Mouse (Mus musculus): Measurements from ENCODE around the gene Irf7. TPM values are rescaled to one million over a fixed set of nuclear protein-coding genes. Genes with fewer than 3 reads are reported as not detected.

The Irf7 gene
- total and polyA plus RNA-seq, 3 experiments: 7.7 to 26.2 (median 10.5) TPM

- H3K36me3 ChIP-seq (replicated peaks in 1 of 2; ENCODE audit: control insufficient read depth in 1 of 2, insufficient read depth in 1 of 2, low read length in 1 of 2): peaks cover 62 to 91% of the 10 kb centered on the region in 2 experiments
These were observed 48.1 kb upstream of the Irf7 start for GRCm38 (mm10) chr7:141314416-141314815.

GRCm38 (mm10) chr7:141304537-141304936, 38.3 kb upstream of the Irf7 start:
- H3K9me3 ChIP-seq (replicated peaks; ENCODE audit: low read length): no peaks in the 10 kb centered on the region
- peaks cover 70 to 93% of the 10 kb centered on the region in 2 experiments for H3K36me3 ChIP-seq (replicated peaks in 1 of 2; ENCODE audit: control insufficient read depth in 1 of 2, insufficient read depth in 1 of 2, low read length in 1 of 2)
- H3K4me1 ChIP-seq (ENCODE audit: control insufficient read depth in 1 of 2, insufficient read depth in 2 of 2): peaks cover 0 to 23% of the 10 kb centered on the region in 2 experiments; a peak in 1 of 4 replicates
- DNase-seq (ENCODE audit: extremely low read depth): no peak
- no peak overlapping the region for H3K4me3 ChIP-seq (replicated peaks in 1 of 3; ENCODE audit: low read depth in 2 of 3, low read length in 2 of 3, poor library complexity in 1 of 3)
- H3K27ac ChIP-seq (ENCODE audit: insufficient read depth, low read depth): no peak overlapping the region
- TF ChIP-seq E2F4 (IDR thresholded peaks at IDR 0.05; ENCODE audit: insufficient replicate concordance, low read depth, low read length): no peak
- no peak for TF ChIP-seq JUN (IDR thresholded peaks at IDR 0.05; ENCODE audit: insufficient read depth, low read depth, low read length)
- no peak for TF ChIP-seq ETS1 (conservative IDR thresholded peaks at IDR 0.05; ENCODE audit: low read depth, low read length)
- no peak for TF ChIP-seq PAX5 (IDR thresholded peaks at IDR 0.05; ENCODE audit: low read length)
- TF ChIP-seq UBTF (IDR thresholded peaks at IDR 0.05; ENCODE audit: low read depth, low read length): no peak
- no peak for TF ChIP-seq CHD2 (IDR thresholded peaks at IDR 0.05; ENCODE audit: low read length)
- no peak for TF ChIP-seq MEF2A (IDR thresholded peaks at IDR 0.05; ENCODE audit: borderline replicate concordance, low read depth, low read length)
- TF ChIP-seq MAZ (IDR thresholded peaks at IDR 0.05; ENCODE audit: low read depth, low read length): no peak
- no peak for TF ChIP-seq BHLHE40 (IDR thresholded peaks at IDR 0.05; ENCODE audit: low read depth, low read length)
- TF ChIP-seq USF1 (IDR thresholded peaks at IDR 0.05; ENCODE audit: low read depth, low read length): no peak
- no peak for TF ChIP-seq ZKSCAN1 (IDR thresholded peaks at IDR 0.05; ENCODE audit: borderline replicate concordance, low read depth, low read length)
- no peak for TF ChIP-seq NELFE (IDR thresholded peaks at IDR 0.05; ENCODE audit: low read depth, low read length)
- TF ChIP-seq ZC3H11A (IDR thresholded peaks at IDR 0.05; ENCODE audit: low read depth, low read length): no peak
- TF ChIP-seq SMC3 (IDR thresholded peaks at IDR 0.05; ENCODE audit: low read depth, low read length): no peak
- no peak for TF ChIP-seq ZNF384 (IDR thresholded peaks at IDR 0.05; ENCODE audit: low read depth, low read length)
- TF ChIP-seq SIN3A (IDR thresholded peaks at IDR 0.05; ENCODE audit: low read length): no peak
- no peaks in the 10 kb centered on the region for H3K79me2 ChIP-seq (replicated peaks; ENCODE audit: control insufficient read depth, extremely low read depth, insufficient read depth, poor library complexity, severe bottlenecking)
- H3K4me2 ChIP-seq (ENCODE audit: insufficient read depth, low read depth, poor library complexity, severe bottlenecking): no peak overlapping the region
- H3K27me3 ChIP-seq (replicated peaks): no peaks in the 10 kb centered on the region
- no peak overlapping the region for H3K9ac ChIP-seq (ENCODE audit: insufficient read depth, low read depth)
- dilution Hi-C loops (cut with MboI; ENCODE audit: extremely low pct_ligation_motif_present, extremely low pct_unique_long_range_greater_than_20kb, low sequenced_read_pairs) (no loop called here), in situ Hi-C loops (cut with MboI; ENCODE audit: low pct_ligation_motif_present, low pct_unique_long_range_greater_than_20kb, low sequenced_read_pairs) (no loop called here)

More at GRCm38 (mm10) chr7:141314416-141314815, 48.1 kb upstream of the Irf7 start:
- no peak for TF ChIP-seq IRF4 (IDR thresholded peaks at IDR 0.05; ENCODE audit: low read depth, low read length)
- TF ChIP-seq BHLHE40 (IDR thresholded peaks at IDR 0.05; ENCODE audit: low read depth, low read length): no peak
- no peak for TF ChIP-seq MXI1 (IDR thresholded peaks at IDR 0.05; ENCODE audit: low read depth, low read length)
- TF ChIP-seq MAFK (IDR thresholded peaks at IDR 0.05; ENCODE audit: insufficient replicate concordance, low read length): no peak
- no peak for TF ChIP-seq PAX5 (IDR thresholded peaks at IDR 0.05; ENCODE audit: low read length)
- no peak for TF ChIP-seq ZKSCAN1 (IDR thresholded peaks at IDR 0.05; ENCODE audit: borderline replicate concordance, low read depth, low read length)
- no peak for TF ChIP-seq CHD2 (IDR thresholded peaks at IDR 0.05; ENCODE audit: low read length)
- no peak for TF ChIP-seq MEF2A (IDR thresholded peaks at IDR 0.05; ENCODE audit: borderline replicate concordance, low read depth, low read length)
- TF ChIP-seq HCFC1 (IDR thresholded peaks at IDR 0.05; ENCODE audit: low read depth, low read length): no peak
- TF ChIP-seq SIN3A (IDR thresholded peaks at IDR 0.05; ENCODE audit: low read length): no peak
- TF ChIP-seq NELFE (IDR thresholded peaks at IDR 0.05; ENCODE audit: low read depth, low read length): no peak
- TF ChIP-seq KAT2A (IDR thresholded peaks at IDR 0.05; ENCODE audit: insufficient replicate concordance, low read length): no peak
- no peak for TF ChIP-seq RCOR1 (conservative IDR thresholded peaks at IDR 0.05; ENCODE audit: low read depth, low read length)
- TF ChIP-seq SMC3 (IDR thresholded peaks at IDR 0.05; ENCODE audit: low read depth, low read length): no peak
- no peak for TF ChIP-seq USF2 (conservative IDR thresholded peaks at IDR 0.05; ENCODE audit: low read depth, low read length)
- no peak for TF ChIP-seq MAX (IDR thresholded peaks at IDR 0.05; ENCODE audit: low read length)
- TF ChIP-seq JUN (IDR thresholded peaks at IDR 0.05; ENCODE audit: insufficient read depth, low read depth, low read length): no peak
- no peak for TF ChIP-seq NRF1 (IDR thresholded peaks at IDR 0.05; ENCODE audit: low read depth, low read length)
- no peak for TF ChIP-seq RAD21 (IDR thresholded peaks at IDR 0.05; ENCODE audit: low read depth, low read length)
- no peak overlapping the region for H3K4me3 ChIP-seq (replicated peaks in 1 of 3; ENCODE audit: low read depth in 2 of 3, low read length in 2 of 3, poor library complexity in 1 of 3)
- no peaks in the 10 kb centered on the region for H3K27me3 ChIP-seq (replicated peaks)
- no peak overlapping the region for H3K4me2 ChIP-seq (ENCODE audit: insufficient read depth, low read depth, poor library complexity, severe bottlenecking)
- in situ Hi-C loops (cut with MboI; ENCODE audit: low pct_ligation_motif_present, low pct_unique_long_range_greater_than_20kb, low sequenced_read_pairs) (no loop called here), dilution Hi-C loops (cut with MboI; ENCODE audit: extremely low pct_ligation_motif_present, extremely low pct_unique_long_range_greater_than_20kb, low sequenced_read_pairs) (no loop called here)
- H3K79me2 ChIP-seq (replicated peaks; ENCODE audit: control insufficient read depth, extremely low read depth, insufficient read depth, poor library complexity, severe bottlenecking): no peaks in the 10 kb centered on the region
- no peak overlapping the region for H3K27ac ChIP-seq (ENCODE audit: insufficient read depth, low read depth)
- H3K4me1 ChIP-seq (ENCODE audit: control insufficient read depth in 1 of 2, insufficient read depth in 2 of 2): peaks cover 2 to 3% of the 10 kb centered on the region in 2 experiments; a peak in 2 of 4 replicates
- no peaks in the 10 kb centered on the region for H3K9me3 ChIP-seq (replicated peaks; ENCODE audit: low read length)
- no peak overlapping the region for H3K9ac ChIP-seq (ENCODE audit: insufficient read depth, low read depth)
- DNase-seq (ENCODE audit: extremely low read depth): no peak
